In genomic region chr12:3926127-3926526, GRCm38 (mm10) we compare ENCODE assay signal across 9 mouse cellular contexts. TPM values are rescaled to one million over a fixed set of nuclear protein-coding genes. Genes with fewer than 3 reads are reported as not detected.
A peak's percentile ranks its signal among the peaks of the same experiment; 100 is the strongest.
DNase-seq lines count a peak whose midpoint lies in the region; ATAC-seq lines count a peak whose summit lies in the region.
"Had no signal": no experiment of that assay in that cellular context is flagged by ENCODE, and none has a peak within 500 bp of the region (broad histone marks: within the 10 kb centered on the region; RNA-seq: fewer than 3 reads in every experiment).

No protein-coding gene starts in this region.

- no peak for ATAC-seq in embryonic facial prominence, embryonic 11.5 days (replicated peaks; ENCODE audit: insufficient number of reproducible peaks, low FRiP score, low TSS enrichment, low read depth)
- peak; percentile 45; the same call in 1 of the 2 replicates for ATAC-seq in neural tube, embryonic 11.5 days (ENCODE audit: insufficient read depth, low FRiP score, low TSS enrichment)

- H3K27ac ChIP-seq in embryonic facial prominence, embryonic 11.5 days (replicated peaks; ENCODE audit: low read depth, low read length) = no peak overlapping the region
- H3K27ac ChIP-seq in neural tube, embryonic 11.5 days (ENCODE audit: low read depth, low read length) = no peak overlapping the region
- H3K27ac ChIP-seq: stomach, embryonic 15.5 days had no signal

- WGBS in embryonic facial prominence, embryonic 11.5 days = 0% methylated on average over 1 of the region's 1 CpGs
- 0% methylated on average over 1 of the region's 1 CpGs for WGBS in neural tube, embryonic 11.5 days

- H3K36me3 ChIP-seq in embryonic facial prominence, embryonic 11.5 days (replicated peaks; ENCODE audit: control insufficient read depth, insufficient read depth, low read depth, low read length) = no peaks in the 10 kb centered on the region
- H3K36me3 ChIP-seq in neural tube, embryonic 11.5 days (ENCODE audit: control insufficient read depth, insufficient read depth, low read length) = no peaks in the 10 kb centered on the region
- H3K36me3 ChIP-seq: stomach, embryonic 15.5 days had no signal

- no peak overlapping the region for H3K4me3 ChIP-seq in embryonic facial prominence, embryonic 11.5 days (ENCODE audit: low read depth, low read length)
- H3K4me3 ChIP-seq in neural tube, embryonic 11.5 days (ENCODE audit: low read depth, low read length) = no peak overlapping the region
- H3K4me3 ChIP-seq: stomach, embryonic 15.5 days had no signal

- no peak overlapping the region for H3K4me2 ChIP-seq in embryonic facial prominence, embryonic 11.5 days (ENCODE audit: low read depth, low read length)
- no peak overlapping the region for H3K4me2 ChIP-seq in neural tube, embryonic 11.5 days (ENCODE audit: low read depth)
- H3K4me2 ChIP-seq: stomach, embryonic 15.5 days had no signal

- no peak overlapping the region for H3K9ac ChIP-seq in embryonic facial prominence, embryonic 11.5 days (replicated peaks; ENCODE audit: low read length)
- H3K9ac ChIP-seq in neural tube, embryonic 11.5 days (ENCODE audit: low read length) = no peak overlapping the region
- H3K9ac ChIP-seq: stomach, embryonic 15.5 days had no signal

- H3K27me3 ChIP-seq in embryonic facial prominence, embryonic 11.5 days (ENCODE audit: control insufficient read depth, insufficient read depth, low read length) = no peaks in the 10 kb centered on the region
- no peaks in the 10 kb centered on the region for H3K27me3 ChIP-seq in neural tube, embryonic 11.5 days (ENCODE audit: control insufficient read depth, insufficient read depth, low read length)
- H3K27me3 ChIP-seq: stomach, embryonic 15.5 days had no signal

- H3K9me3 ChIP-seq in embryonic facial prominence, embryonic 11.5 days (replicated peaks; ENCODE audit: control insufficient read depth, low read length) = no peaks in the 10 kb centered on the region
- no peaks in the 10 kb centered on the region for H3K9me3 ChIP-seq in neural tube, embryonic 11.5 days (ENCODE audit: control insufficient read depth, low read length)
- H3K9me3 ChIP-seq: stomach, embryonic 15.5 days had no signal

- DNase-seq in spleen, adult 18-20 months = peak; percentile 19 to 74
- DNase-seq in spleen, adult 12 weeks (ENCODE audit: low spot score) = no peak
- peak; percentile 27 to 39 for DNase-seq in adrenal gland, postnatal 4 days (ENCODE audit: low spot score in 2 of 2)
- DNase-seq in embryonic facial prominence, embryonic 11.5 days (ENCODE audit: low spot score) = peak; percentile 81
- peak; percentile 73 for DNase-seq in induced T-regulatory cell, adult 2 months (ENCODE audit: low read depth)
- peak; percentile 29 to 71 for DNase-seq in left cerebral cortex, postnatal 10 days (ENCODE audit: extremely low spot score in 1 of 2, low spot score in 2 of 2)
- peak; percentile 69 for DNase-seq in neural tube, embryonic 11.5 days (ENCODE audit: low spot score)
- DNase-seq in thymus, postnatal 4 days = peak; percentile 86

- H3K4me1 ChIP-seq in embryonic facial prominence, embryonic 11.5 days (ENCODE audit: control insufficient read depth, insufficient read depth, low read length) = no peaks in the 10 kb centered on the region
- no peaks in the 10 kb centered on the region for H3K4me1 ChIP-seq in neural tube, embryonic 11.5 days (ENCODE audit: control insufficient read depth, insufficient read depth, low read length)
- H3K4me1 ChIP-seq: stomach, embryonic 15.5 days had no signal

- intact Hi-C loops in left cerebral cortex, postnatal 10 days (cut with DNase I) = loop anchor here (10.0 kb wide), 1 partner anchor 279 kb away; no protein-coding TSS in a partner anchor

RNA-seq across cellular contexts. Expression of gene Pomc, which starts 28.6 kb away (rescaled TPM):
- total RNA-seq in adrenal gland, postnatal 4 days (2021) = 1 to 10 TPM; 1.3 to 1.8 TPM
- 11.0 and 16.0 TPM in 2 replicates for polyA plus RNA-seq in embryonic facial prominence, embryonic 11.5 days (2014; fragmentation: Nextera tagmentation; extraction: Ambion mirVana)
- 1 to 10 TPM; 2.9 to 3.6 TPM for total RNA-seq in left cerebral cortex, postnatal 10 days (2021)
- polyA plus RNA-seq in neural tube, embryonic 11.5 days (2014; fragmentation: Nextera tagmentation; extraction: Ambion mirVana) = 3.8 and 4.4 TPM in 2 replicates
